Mouse (Mus musculus) Patski (cell line): ENCODE measurements at regions not wholly inside any gene's neighbourhood (a gene's known extent, or its start where the extent isn't known, plus 50 kb on each side); places are given as distances from the start of the nearest gene placed in this dataset.

Experiments used
- ATAC-seq: fragments of 100-300 bp; one replicate; pipeline ENCODE4 v1.8.0; 2021
- CTCF ChIA-PET: fragments of 350-600 bp; sonication (Branson Sonifier 250); formaldehyde crosslinking; loops from one replicate; lab custom pipeline; 2022; ENCODE audit warnings: inconsistent platforms; lab: Charles Lee
- POLR2A ChIA-PET: fragments of 350-600 bp; sonication (Branson Sonifier 250); formaldehyde crosslinking; loops from one replicate; lab custom pipeline; 2022; ENCODE audit warnings: antibody characterized with exemption, inconsistent platforms; lab: Charles Lee
- DNase-seq: peaks from one replicate; pipeline ENCODE4 v3.0.0-alpha.2; 2011; ENCODE audit warnings: low read depth, low spot score
- H3K27me3 ChIP-seq: fragments of 371-371 bp; one replicate; pipeline ENCODE4 v1.5.1; 2021
- CTCF ChIP-seq: fragments of 100-300 bp; IDR thresholded peaks from one replicate; pipeline ENCODE4 v1.5.1; 2021
- in situ Hi-C: fragments of 300-500 bp; cut with MboI; formaldehyde crosslinking; loops from 3 replicates; pipeline ENCODE4 v1.11.1; 2018; ENCODE audit warnings: low pct_unique_long_range_greater_than_20kb, mixed read lengths

DNA sequence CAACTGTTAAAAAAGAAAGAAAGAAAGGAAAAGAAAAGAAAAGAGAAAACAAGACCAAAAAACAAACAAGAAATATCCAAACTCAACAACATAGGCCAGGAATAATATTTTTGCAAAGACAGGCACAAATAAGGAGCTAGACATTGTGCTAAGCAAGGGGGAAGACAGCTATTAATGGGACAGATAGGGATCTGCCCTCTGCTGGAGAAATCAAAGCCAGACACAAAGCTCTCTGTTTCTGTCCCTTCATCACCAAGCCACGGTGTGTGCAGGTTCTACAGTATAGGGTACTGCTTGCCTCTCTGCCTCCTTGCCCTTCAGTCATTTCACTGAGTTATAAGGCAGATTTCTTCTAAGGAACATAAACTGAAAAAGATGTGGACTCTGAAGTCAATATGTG lies 57.8 kb upstream of the Chchd3 start:
- ChIA-PET POLR2A (no interaction called here), CTCF (no interaction called here)
- TF ChIP-seq CTCF, result peak; percentile 48
- ATAC-seq, result no peak
- DNase-seq, result no peak
- in situ Hi-C loops, result loop anchor here (25.0 kb wide), 3 partner anchors 506 to 1456 kb away; no protein-coding TSS in a partner anchor
- H3K27me3 ChIP-seq, result peaks cover 24% of the 10 kb centered on the region

- TF ChIP-seq CTCF, result no peak
- in situ Hi-C loops, result loop anchor here (25.0 kb wide), 3 partner anchors 508 to 1458 kb away; no protein-coding TSS in a partner anchor
- DNase-seq (no peak), ATAC-seq (no peak)
- H3K27me3 ChIP-seq, result peaks cover 22% of the 10 kb centered on the region
- CTCF ChIA-PET, result no interaction called here
- POLR2A ChIA-PET, result no interaction called here
These were observed 60.5 kb upstream of the Chchd3 start for GRCm38 (mm10) chr6:33120581-33120980.

DNA sequence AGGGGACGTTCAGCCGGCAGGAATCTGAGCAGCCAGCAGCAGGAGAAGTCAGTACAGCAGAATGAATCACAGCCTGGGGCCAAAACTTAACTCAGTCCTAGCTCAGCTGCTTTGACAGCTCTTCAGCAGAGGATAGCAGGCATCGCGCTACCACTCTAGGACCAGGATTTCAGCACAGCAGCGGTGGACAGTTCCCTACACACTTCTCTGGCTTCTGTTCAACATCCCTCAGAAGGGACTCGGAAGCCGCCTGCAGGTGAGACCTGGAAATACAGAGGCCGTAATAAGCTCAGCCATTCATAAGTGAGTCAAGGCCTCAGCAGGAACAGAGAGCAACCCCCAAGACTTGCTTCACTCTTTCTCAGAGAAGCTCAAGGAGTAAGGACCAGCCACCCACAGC lies 66.5 kb upstream of the Chchd3 start:
- CTCF ChIA-PET, result interaction anchor here (1.2 to 1.6 kb wide), 4 partner anchors 12 to 30 kb away, joined by 3 to 5 read pairs (median 4); no protein-coding TSS in a partner anchor
- peaks cover 27% of the 10 kb centered on the region for H3K27me3 ChIP-seq
- POLR2A ChIA-PET, result interaction anchor here (0.8 kb wide), 1 partner anchor 917 kb away, joined by 3 read pairs; no protein-coding TSS in a partner anchor
- ATAC-seq, result peak; percentile 57
- in situ Hi-C loops, result no loop called here
- peak; percentile 41 for DNase-seq
- peak; percentile 83 for TF ChIP-seq CTCF

DNA sequence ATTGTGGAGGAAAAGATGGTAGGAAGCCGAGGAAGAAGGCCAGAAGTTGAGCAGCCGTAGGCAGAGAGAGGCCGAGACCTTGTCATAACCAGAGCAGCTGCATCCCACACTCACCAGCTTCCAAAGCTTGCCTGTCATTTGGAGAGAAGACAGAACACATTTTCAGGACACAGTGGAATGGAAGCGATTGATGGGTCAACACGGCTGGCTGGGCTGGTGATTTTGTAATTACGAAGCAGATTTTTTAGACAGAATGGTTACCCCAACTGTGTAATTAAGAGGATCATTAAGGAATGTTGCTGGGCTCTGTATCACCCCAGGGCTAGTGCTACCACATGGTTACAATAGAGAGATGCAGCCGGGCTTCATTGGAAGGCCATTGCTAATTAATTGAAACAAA lies 76.8 kb upstream of the Chchd3 start:
- no peak for TF ChIP-seq CTCF
- POLR2A ChIA-PET, result no interaction called here
- in situ Hi-C loops, result no loop called here
- ATAC-seq, result no peak
- CTCF ChIA-PET, result no interaction called here
- peaks cover 20% of the 10 kb centered on the region for H3K27me3 ChIP-seq
- no peak for DNase-seq

GRCm38 (mm10) chr6:33137823-33138222 lies 77.8 kb upstream of the Chchd3 start:
- ATAC-seq, result no peak
- in situ Hi-C loops, result no loop called here

GRCm38 (mm10) chr6:33166479-33166878 lies 82.4 kb upstream of the Exoc4 start:
- in situ Hi-C loops, result no loop called here
- no peak for TF ChIP-seq CTCF
- ChIA-PET POLR2A (no interaction called here), CTCF (no interaction called here)
- no peak for ATAC-seq
- peaks cover 22% of the 10 kb centered on the region for H3K27me3 ChIP-seq
- DNase-seq, result no peak

More at GRCm38 (mm10) chr6:33137823-33138222, 77.8 kb upstream of the Chchd3 start:
- TF ChIP-seq CTCF, result no peak
- no peak for DNase-seq
- peaks cover 17% of the 10 kb centered on the region for H3K27me3 ChIP-seq
- ChIA-PET CTCF (interaction anchor here (1.2 kb wide), 1 partner anchor 11 kb away, joined by 4 read pairs; no protein-coding TSS in a partner anchor), POLR2A (interaction anchor here (0.6 kb wide), 1 partner anchor 411 kb away, joined by 5 read pairs; no protein-coding TSS in a partner anchor)

- in situ Hi-C loops, result no loop called here
These were observed 75.3 kb upstream of the Exoc4 start for GRCm38 (mm10) chr6:33173606-33174005.

GRCm38 (mm10) chr6:33174616-33175015 lies 74.3 kb upstream of the Exoc4 start:
- ATAC-seq (no peak), DNase-seq (no peak)
- peak; percentile 49 for TF ChIP-seq CTCF
- peaks cover 12% of the 10 kb centered on the region for H3K27me3 ChIP-seq
- POLR2A ChIA-PET, result no interaction called here
- CTCF ChIA-PET, result no interaction called here
- in situ Hi-C loops, result no loop called here

More at GRCm38 (mm10) chr6:33173606-33174005, 75.3 kb upstream of the Exoc4 start:
- H3K27me3 ChIP-seq, result peaks cover 15% of the 10 kb centered on the region
- ChIA-PET CTCF (no interaction called here), POLR2A (no interaction called here)
- TF ChIP-seq CTCF, result no peak
- ATAC-seq (no peak), DNase-seq (no peak)

- in situ Hi-C loops, result no loop called here
- ChIA-PET CTCF (no interaction called here), POLR2A (no interaction called here)
- H3K27me3 ChIP-seq, result peaks cover 55% of the 10 kb centered on the region
- no peak for TF ChIP-seq CTCF
- DNase-seq (no peak), ATAC-seq (no peak)
These were observed 59.2 kb upstream of the Exoc4 start for GRCm38 (mm10) chr6:33189521-33190246.

DNA sequence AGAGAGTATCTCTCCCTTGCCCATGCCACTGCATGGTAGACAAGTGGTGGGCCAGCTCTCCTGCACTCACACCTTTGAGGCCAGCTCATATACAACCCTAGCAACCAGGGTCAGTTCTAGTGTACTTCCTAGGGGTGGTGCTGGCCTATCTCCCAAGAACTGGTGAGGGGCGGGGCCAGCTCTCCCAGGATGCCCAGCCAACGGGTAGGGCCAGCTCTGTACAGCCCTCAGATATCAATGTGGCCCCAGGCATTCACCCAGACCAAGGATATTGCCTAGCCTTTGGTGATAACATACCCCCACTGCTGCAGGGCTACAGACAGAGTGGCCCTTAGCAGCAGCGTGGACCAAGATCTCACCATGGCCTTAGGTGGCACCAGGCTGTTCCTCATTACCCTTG lies 55.1 kb upstream of the Exoc4 start:
- DNase-seq, result no peak
- CTCF ChIA-PET, result no interaction called here
- ATAC-seq, result no peak
- POLR2A ChIA-PET, result no interaction called here
- in situ Hi-C loops, result no loop called here
- TF ChIP-seq CTCF, result no peak
- peaks cover 72% of the 10 kb centered on the region for H3K27me3 ChIP-seq
